Mouse (Mus musculus): ENCODE results near the gene Rad51ap2. TPM values are rescaled to one million over a fixed set of nuclear protein-coding genes. Genes with fewer than 3 reads are reported as not detected.
A peak's percentile ranks its signal among the peaks of the same experiment; 100 is the strongest.

The Rad51ap2 gene
- polyA plus RNA-seq (2015; fragmentation: Nextera tagmentation; extraction: Ambion mirVana), result 1.1 and 1.4 TPM in 2 replicates

DNA sequence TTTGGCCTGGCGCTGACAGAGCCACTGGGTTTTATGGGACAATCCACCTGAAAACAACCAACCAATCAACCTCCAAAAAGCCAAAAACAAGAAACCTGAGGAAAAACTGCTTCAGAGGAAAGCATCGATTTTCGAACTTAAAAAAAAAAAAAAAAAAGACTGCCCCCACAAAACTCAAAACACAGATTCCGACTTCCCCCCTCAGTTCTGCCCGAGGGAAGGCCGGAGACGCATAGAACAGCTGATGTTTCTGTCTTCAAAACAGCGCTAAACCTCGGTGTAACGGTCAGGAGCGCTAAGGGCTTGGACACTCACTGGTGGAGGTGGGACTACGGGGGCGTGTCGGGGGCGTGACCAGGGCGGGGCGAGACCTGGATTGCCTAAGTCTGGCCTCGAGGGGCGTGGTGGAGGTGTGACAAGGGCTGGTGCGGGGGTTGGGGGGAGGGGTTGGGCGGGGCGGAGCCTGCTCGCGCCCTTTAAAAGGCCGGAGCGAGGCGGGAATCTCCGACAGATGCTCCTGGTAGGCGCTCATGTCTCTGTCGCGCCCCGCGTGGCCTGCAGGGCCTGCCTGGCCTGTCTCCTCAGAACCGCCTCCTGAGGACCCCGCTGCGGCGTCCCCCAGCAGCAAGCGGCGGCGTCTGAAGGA is at the start of gene Rad51ap2:
Rad51ap2 (plus strand) TSS at position 531 of the 646 bp plus-strand sequence.
- no peaks in the 10 kb centered on the region for H3K36me3 ChIP-seq
- peak within 1 kb of the TSS; percentile 90 for H3K4me2 ChIP-seq
- peak within 1 kb of the TSS; percentile 79 for H3K9ac ChIP-seq
- ATAC-seq (ENCODE audit: insufficient number of reproducible peaks, insufficient read depth, low FRiP score, low TSS enrichment, low read depth), result peak; percentile 98
- WGBS, result under 1% methylated on average over 36 of the region's 40 CpGs
- H3K27ac ChIP-seq, result no peak within 1 kb of the TSS
- H3K4me3 ChIP-seq, result peak within 1 kb of the TSS; percentile 61
- no peaks in the 10 kb centered on the region; the same call in 1 of the 2 replicates for H3K4me1 ChIP-seq
- no peaks in the 10 kb centered on the region for H3K9me3 ChIP-seq
- H3K27me3 ChIP-seq, result no peaks in the 10 kb centered on the region

DNA sequence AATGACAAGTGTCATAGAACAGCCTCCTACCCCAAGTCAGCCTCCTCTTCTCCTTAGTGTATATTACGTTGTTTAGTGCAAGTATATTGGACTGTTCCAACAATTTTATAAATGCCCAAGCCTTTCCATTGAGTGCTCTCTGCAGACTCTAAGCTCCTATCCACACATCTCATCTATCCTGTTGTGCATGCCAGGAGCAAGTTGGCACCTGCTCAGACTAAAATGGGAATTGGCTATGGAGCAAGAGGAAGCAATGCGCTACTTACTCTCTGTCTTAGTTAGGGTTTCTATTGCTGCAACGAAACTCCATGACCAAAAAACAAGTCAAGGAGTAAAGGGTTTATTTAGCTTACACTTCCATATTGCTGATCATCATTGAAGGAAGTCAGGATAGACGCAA is 48.2 kb upstream of the Rad51ap2 start:
- no peaks in the 10 kb centered on the region for H3K27me3 ChIP-seq
- H3K4me2 ChIP-seq, result no peak overlapping the region
- H3K9ac ChIP-seq, result no peak overlapping the region
- WGBS, result 91% methylated on average over 4 of the region's 4 CpGs
- no peak overlapping the region for H3K27ac ChIP-seq
- no peaks in the 10 kb centered on the region for H3K9me3 ChIP-seq
- no peak for ATAC-seq (ENCODE audit: insufficient number of reproducible peaks, insufficient read depth, low FRiP score, low TSS enrichment, low read depth)
- H3K4me3 ChIP-seq, result no peak overlapping the region
- H3K4me1 ChIP-seq, result no peaks in the 10 kb centered on the region
- no peaks in the 10 kb centered on the region for H3K36me3 ChIP-seq

DNA sequence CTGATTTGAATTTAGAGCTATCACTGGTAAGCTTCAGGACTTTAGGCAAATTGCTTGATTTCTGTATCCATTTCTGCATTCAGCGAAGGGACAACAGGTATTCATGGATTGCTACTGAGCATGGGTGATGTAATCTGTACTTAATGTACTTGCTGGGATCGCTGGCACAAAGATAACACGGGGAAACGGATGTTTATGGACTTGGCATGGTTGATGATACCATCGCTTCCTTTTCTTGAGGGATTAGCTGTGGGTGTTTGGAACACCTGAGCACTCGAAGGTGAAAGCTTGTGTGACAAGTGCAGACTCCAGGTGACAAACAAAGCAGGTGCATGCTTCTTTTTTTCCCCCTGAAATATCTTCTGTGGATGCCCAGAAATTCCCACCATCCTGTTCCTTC is 37.8 kb upstream of the Rad51ap2 start:
- 79% methylated on average over 6 of the region's 6 CpGs for WGBS
- Histone ChIP-seq H3K4me3 (no peak overlapping the region), H3K4me2 (no peak overlapping the region), H3K27ac (no peak overlapping the region), H3K27me3 (no peaks in the 10 kb centered on the region), H3K36me3 (no peaks in the 10 kb centered on the region), H3K4me1 (no peaks in the 10 kb centered on the region), H3K9me3 (no peaks in the 10 kb centered on the region), H3K9ac (no peak overlapping the region)
- no peak for ATAC-seq (ENCODE audit: insufficient number of reproducible peaks, insufficient read depth, low FRiP score, low TSS enrichment, low read depth)

DNA sequence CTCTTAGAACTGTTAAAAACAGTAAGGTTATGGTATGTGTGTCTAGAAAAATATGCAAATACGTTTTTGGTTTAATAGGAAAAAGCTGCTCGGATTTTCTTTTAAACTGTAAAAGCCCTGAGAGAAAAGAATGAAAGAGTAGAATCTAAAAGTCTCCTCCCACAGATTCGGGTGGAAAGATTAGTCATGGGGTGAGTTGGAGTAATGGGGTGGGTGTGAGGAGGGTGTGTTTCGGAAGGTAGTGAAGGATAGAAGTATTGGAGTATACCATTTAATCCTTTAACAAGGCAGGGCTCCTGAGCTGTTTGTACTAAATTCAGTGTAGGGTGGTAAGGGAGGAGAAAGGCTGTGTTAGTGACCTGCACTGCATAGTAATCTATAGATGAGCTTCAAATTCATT is 28.5 kb upstream of the Rad51ap2 start:
- no peak overlapping the region for H3K4me2 ChIP-seq
- H3K9me3 ChIP-seq, result no peaks in the 10 kb centered on the region
- H3K36me3 ChIP-seq, result no peaks in the 10 kb centered on the region
- peaks cover 6% of the 10 kb centered on the region; the same call in 1 of the 2 replicates for H3K4me1 ChIP-seq
- no peak for ATAC-seq (ENCODE audit: insufficient number of reproducible peaks, insufficient read depth, low FRiP score, low TSS enrichment, low read depth)
- no peaks in the 10 kb centered on the region for H3K27me3 ChIP-seq
- H3K4me3 ChIP-seq, result no peak overlapping the region
- H3K9ac ChIP-seq, result no peak overlapping the region
- 39% methylated on average over 4 of the region's 4 CpGs for WGBS
- H3K27ac ChIP-seq, result no peak overlapping the region

DNA sequence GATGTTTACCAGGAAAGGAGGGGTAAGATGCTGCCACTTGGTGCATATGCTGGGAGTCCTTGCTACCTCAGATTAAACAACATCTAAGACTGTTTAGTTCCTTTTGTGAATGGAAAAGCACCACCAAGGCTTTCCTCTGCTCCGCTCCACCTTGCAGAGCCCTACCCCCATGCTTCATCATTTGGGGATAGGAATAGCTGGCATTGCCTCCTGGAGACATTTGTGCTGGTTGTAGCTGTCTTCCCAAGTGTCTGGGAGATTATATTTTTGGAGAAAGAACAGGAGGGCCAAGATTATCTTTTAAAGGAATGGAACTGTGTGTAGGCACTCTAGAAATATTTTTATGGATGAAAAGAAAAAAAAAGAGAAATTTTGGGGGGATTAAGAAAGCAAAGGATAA is 22.8 kb upstream of the Rad51ap2 start:
- H3K27ac ChIP-seq, result no peak overlapping the region
- no peak overlapping the region for H3K9ac ChIP-seq
- no peaks in the 10 kb centered on the region for H3K9me3 ChIP-seq
- peaks cover 32% of the 10 kb centered on the region for H3K27me3 ChIP-seq
- H3K4me3 ChIP-seq, result no peak overlapping the region
- peaks cover 22% of the 10 kb centered on the region for H3K4me1 ChIP-seq
- no peak overlapping the region for H3K4me2 ChIP-seq
- no peaks in the 10 kb centered on the region for H3K36me3 ChIP-seq
- ATAC-seq (ENCODE audit: insufficient number of reproducible peaks, insufficient read depth, low FRiP score, low TSS enrichment, low read depth), result no peak
- WGBS, result 91% methylated on average over 1 of the region's 1 CpGs

DNA sequence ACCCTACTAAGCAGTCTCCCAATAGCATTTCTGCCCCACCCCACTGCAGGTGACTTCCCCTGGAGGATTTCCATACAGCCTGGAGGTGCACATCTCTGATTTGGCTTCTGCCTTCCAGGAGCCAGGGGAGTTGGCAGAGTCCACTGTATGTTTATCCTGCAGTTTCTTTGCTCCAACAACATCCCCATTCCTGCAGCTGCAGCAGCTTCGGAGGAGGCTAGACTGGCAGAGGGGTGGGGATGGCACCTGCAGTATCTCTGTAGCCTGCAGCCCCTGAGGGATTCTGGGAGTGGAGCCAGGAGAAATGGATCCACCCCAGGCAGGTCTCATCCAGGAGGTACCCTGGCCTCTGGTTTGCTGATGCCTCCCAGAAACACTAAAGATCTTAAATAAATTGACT is 22.2 kb upstream of the Rad51ap2 start:
- no peak overlapping the region for H3K9ac ChIP-seq
- H3K9me3 ChIP-seq, result no peaks in the 10 kb centered on the region
- no peaks in the 10 kb centered on the region for H3K36me3 ChIP-seq
- no peak for ATAC-seq (ENCODE audit: insufficient number of reproducible peaks, insufficient read depth, low FRiP score, low TSS enrichment, low read depth)
- peaks cover 38% of the 10 kb centered on the region for H3K27me3 ChIP-seq
- H3K4me3 ChIP-seq, result no peak overlapping the region
- peaks cover 24% of the 10 kb centered on the region for H3K4me1 ChIP-seq
- 37% methylated on average over 1 of the region's 1 CpGs for WGBS
- no peak overlapping the region for H3K4me2 ChIP-seq
- H3K27ac ChIP-seq, result no peak overlapping the region

DNA sequence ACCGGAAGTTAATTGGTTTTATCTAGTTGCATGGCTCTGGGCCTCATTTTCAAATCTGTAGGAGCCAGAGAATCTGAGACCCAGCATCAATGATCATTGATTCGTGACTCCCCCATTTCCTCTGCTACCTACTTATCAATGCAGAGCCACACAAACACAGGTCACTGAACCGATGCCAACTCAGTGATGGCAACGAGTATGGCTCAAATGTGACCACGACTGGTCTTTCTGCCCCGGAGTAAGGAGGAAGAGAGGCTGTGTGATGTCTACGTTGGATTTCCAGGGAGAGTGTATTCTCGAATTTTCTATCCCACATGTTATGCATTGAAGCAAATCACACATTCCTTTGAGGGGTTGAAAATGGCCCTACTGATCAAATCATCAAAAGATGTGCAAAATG is 21.4 kb upstream of the Rad51ap2 start:
- Histone ChIP-seq H3K27ac (no peak overlapping the region), H3K4me3 (no peak overlapping the region)

DNA sequence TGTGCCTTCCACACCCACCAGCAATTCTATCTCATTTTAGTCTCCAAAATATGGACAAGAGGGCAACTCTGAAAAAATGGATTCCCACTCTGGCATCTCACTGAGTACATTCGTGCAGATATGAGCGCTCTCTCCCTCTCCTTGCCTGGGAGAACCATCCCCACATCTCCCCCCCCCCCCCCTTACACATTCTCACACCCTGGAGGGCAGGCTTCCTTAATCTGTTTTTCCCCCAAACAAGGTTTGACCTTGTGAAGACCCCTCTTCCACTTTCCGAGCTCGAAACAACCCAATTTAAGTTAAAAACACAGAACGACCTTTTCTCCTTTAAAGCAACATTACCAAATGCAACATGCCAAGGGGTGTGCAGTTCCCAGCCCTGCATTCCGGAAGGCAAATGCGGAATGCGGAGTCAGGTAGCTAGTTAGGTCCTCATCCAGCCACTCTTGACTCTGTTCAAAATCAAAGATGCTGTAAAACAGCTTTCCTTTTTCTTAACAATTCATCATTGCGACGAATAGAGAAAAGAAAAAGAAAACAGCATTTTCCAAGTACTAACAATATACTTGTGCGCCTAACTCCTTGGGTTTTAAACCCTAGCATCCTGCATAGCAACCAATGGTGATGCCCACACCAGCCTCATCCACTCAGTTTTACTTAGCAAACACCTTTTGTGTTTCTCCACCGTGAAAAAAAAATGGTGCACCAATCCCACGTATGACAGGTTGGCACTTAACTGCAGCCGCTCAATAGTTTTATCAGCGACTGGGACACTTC is 20.4 kb upstream of the Rad51ap2 start:
- Histone ChIP-seq H3K9ac (no peak overlapping the region), H3K4me1 (peaks cover 24% of the 10 kb centered on the region), H3K27me3 (peaks cover 40% of the 10 kb centered on the region), H3K36me3 (no peaks in the 10 kb centered on the region), H3K4me2 (peak overlapping the region; percentile 74), H3K4me3 (peak overlapping the region; percentile 47), H3K9me3 (no peaks in the 10 kb centered on the region), H3K27ac (no peak overlapping the region)
- WGBS, result 7% methylated on average over 15 of the region's 15 CpGs
- no peak for ATAC-seq (ENCODE audit: insufficient number of reproducible peaks, insufficient read depth, low FRiP score, low TSS enrichment, low read depth)

More for the DNA sequence above, 21.4 kb upstream of the Rad51ap2 start:
- no peaks in the 10 kb centered on the region for H3K9me3 ChIP-seq
- no peak for ATAC-seq (ENCODE audit: insufficient number of reproducible peaks, insufficient read depth, low FRiP score, low TSS enrichment, low read depth)
- H3K9ac ChIP-seq, result no peak overlapping the region
- no peak overlapping the region for H3K4me2 ChIP-seq
- no peaks in the 10 kb centered on the region for H3K36me3 ChIP-seq
- 69% methylated on average over 8 of the region's 8 CpGs for WGBS
- H3K27me3 ChIP-seq, result peaks cover 40% of the 10 kb centered on the region
- peaks cover 24% of the 10 kb centered on the region for H3K4me1 ChIP-seq

DNA sequence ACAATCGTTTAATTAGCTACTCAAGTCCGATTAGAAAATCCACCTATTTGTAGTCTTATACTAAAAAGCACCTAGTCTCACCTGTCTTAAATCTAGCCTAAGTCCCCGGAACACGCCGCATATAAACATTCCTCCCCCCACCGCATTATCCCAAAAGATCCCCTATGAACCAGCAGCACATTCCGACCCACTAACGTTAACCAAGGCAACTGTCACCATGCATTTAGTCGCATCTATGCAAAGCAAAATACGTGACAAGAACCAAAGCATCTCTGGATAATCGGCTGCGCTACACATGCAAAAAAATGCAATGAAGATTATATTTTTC is 19.9 kb upstream of the Rad51ap2 start:
- ATAC-seq (ENCODE audit: insufficient number of reproducible peaks, insufficient read depth, low FRiP score, low TSS enrichment, low read depth), result no peak

DNA sequence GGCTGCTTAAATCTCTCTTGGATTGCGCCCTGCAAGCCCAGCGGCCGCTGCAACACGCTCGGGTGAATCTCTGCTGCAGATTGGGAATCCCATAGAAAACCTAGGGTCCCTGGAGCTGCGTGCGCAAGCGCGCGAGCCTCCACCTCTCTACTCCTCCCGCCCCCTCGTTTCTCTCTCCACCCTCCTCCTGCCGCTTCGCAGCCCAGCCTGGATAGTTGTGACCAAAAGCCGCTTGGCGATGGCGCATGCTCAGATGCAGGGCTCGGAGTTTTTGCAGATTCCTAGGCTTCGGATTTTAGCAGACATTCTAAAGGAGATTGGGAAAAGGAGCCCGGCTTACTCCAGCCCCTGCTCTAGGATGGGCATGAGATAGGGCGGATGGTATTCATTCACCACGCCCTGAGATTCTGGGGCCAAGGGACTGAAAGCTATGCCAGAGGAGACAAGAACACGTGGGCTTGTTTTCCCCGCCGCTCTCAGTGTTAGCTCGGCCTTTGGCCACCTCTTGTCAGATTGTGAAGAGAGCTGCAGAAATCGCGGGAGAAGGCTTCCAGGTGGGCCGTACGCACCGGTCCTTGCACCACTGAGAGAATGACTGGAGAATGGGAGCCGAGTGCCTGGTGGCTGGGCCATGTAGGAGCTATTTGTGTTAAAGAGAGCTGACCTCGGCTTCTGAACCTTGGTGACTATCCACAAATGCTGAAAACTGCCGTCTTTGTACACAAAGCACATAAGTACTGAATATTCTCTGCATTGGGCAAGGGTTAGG is 19.2 kb upstream of the Rad51ap2 start, which contains the start of gene Vsnl1:
Vsnl1 (minus strand) TSS at position 117 of the 769 bp plus-strand sequence.
- no peaks in the 10 kb centered on the region for H3K36me3 ChIP-seq
- peaks cover 40% of the 10 kb centered on the region for H3K27me3 ChIP-seq
- WGBS, result 4% methylated on average over 34 of the region's 34 CpGs
- peak; percentile 88 for ATAC-seq (ENCODE audit: insufficient number of reproducible peaks, insufficient read depth, low FRiP score, low TSS enrichment, low read depth)
- peak within 1 kb of the TSS; percentile 74 for H3K4me2 ChIP-seq
- no peaks in the 10 kb centered on the region for H3K9me3 ChIP-seq
- H3K9ac ChIP-seq, result peak within 1 kb of the TSS; percentile 68
- no peak within 1 kb of the TSS for H3K27ac ChIP-seq
- peak within 1 kb of the TSS; percentile 47 for H3K4me3 ChIP-seq
- H3K4me1 ChIP-seq, result peaks cover 24% of the 10 kb centered on the region

More for the DNA sequence above, 19.9 kb upstream of the Rad51ap2 start:
- Histone ChIP-seq H3K4me2 (peak overlapping the region; percentile 74), H3K4me1 (peaks cover 24% of the 10 kb centered on the region), H3K27ac (no peak overlapping the region), H3K9me3 (no peaks in the 10 kb centered on the region), H3K27me3 (peaks cover 40% of the 10 kb centered on the region), H3K9ac (peak overlapping the region; percentile 68), H3K4me3 (peak overlapping the region; percentile 47), H3K36me3 (no peaks in the 10 kb centered on the region)
- WGBS, result 3% methylated on average over 12 of the region's 12 CpGs

DNA sequence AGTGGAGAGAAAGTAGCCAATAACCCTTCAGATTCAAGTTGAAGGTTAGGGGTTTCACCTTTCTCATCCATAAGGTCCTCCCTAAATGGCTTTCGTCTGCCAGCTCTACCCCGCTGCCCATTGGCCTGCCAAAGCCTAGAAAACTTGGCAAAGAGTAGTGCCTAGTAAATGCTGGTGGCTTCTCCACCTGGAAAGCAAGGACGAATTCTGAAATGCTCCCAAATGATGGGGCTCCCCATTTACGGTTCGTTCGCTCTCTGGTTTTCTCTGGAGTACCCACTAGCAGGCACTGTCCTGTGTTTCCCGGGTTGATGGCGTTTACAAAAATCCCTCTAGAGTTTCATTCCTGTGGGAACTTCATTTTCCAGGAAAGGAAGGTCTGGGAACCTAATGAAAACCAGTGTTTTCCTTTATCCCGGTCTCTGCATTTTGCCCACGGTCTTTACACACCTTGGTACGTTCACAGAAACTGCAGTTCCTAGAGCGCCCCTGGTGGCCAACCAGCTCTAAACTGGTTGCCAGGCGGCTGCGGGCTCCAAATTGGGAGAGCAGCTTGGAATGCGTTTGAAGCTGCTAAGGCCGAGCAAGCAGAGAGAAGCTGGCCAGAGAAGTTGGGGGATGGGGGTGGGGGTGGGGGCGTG is 18.5 kb upstream of the Rad51ap2 start:
- H3K36me3 ChIP-seq, result no peaks in the 10 kb centered on the region
- 0 out of 2 replicates have a peak, but pooled peaks have one; percentile 27 for ATAC-seq (ENCODE audit: insufficient number of reproducible peaks, insufficient read depth, low FRiP score, low TSS enrichment, low read depth)

More for the DNA sequence above, 18.5 kb upstream of the Rad51ap2 start:
- Histone ChIP-seq H3K9ac (0 out of 2 replicates have a peak overlapping the region, but pooled peaks have one; percentile 68), H3K4me1 (peaks cover 24% of the 10 kb centered on the region), H3K4me3 (peak overlapping the region; percentile 47), H3K27me3 (peaks cover 40% of the 10 kb centered on the region), H3K4me2 (peak overlapping the region; percentile 74), H3K27ac (no peak overlapping the region), H3K9me3 (no peaks in the 10 kb centered on the region)
- WGBS, result 16% methylated on average over 17 of the region's 17 CpGs
